Mouse (Mus musculus): Measurements from ENCODE around the gene Saal1. TPM values are rescaled to one million over a fixed set of nuclear protein-coding genes. Genes with fewer than 3 reads are reported as not detected.

The Saal1 gene
- polyA plus RNA-seq, 1 experiment from 2014 or later: 14.2 TPM

GRCm38 (mm10) chr7:46738561-46739460 is 28.3 kb upstream of the Saal1 start:
- Histone ChIP-seq H3K9ac (ENCODE audit: low read length) (no peak overlapping the region), H3K36me3 (ENCODE audit: control insufficient read depth, insufficient read depth, low read length) (no peaks in the 10 kb centered on the region), H3K4me2 (ENCODE audit: low read length) (no peak overlapping the region), H3K9me3 (ENCODE audit: control insufficient read depth, low read length) (no peaks in the 10 kb centered on the region), H3K4me1 (ENCODE audit: control insufficient read depth in 2 of 2, insufficient read depth in 2 of 2, low read length in 2 of 2) (no peaks in the 10 kb centered on the region), H3K4me3 (ENCODE audit: control insufficient read depth in 1 of 2, insufficient read depth in 1 of 2, low read depth in 1 of 2, low read length in 2 of 2) (no peak overlapping the region), H3K27me3 (ENCODE audit: control insufficient read depth, insufficient read depth, low read length) (no peaks in the 10 kb centered on the region), H3K27ac (replicated peaks in 1 of 2; ENCODE audit: control insufficient read depth in 1 of 2, insufficient read depth in 1 of 2, low read depth in 2 of 2, low read length in 2 of 2) (no peak overlapping the region)
- WGBS: 72% methylated on average over 12 of the region's 12 CpGs
- no peak for ATAC-seq (ENCODE audit: insufficient number of reproducible peaks, insufficient read depth, low FRiP score, low read depth)

- Histone ChIP-seq H3K4me3 (ENCODE audit: control insufficient read depth in 1 of 2, insufficient read depth in 1 of 2, low read depth in 1 of 2, low read length in 2 of 2) (no peak overlapping the region), H3K36me3 (ENCODE audit: control insufficient read depth, insufficient read depth, low read length) (no peaks in the 10 kb centered on the region), H3K9ac (ENCODE audit: low read length) (no peak overlapping the region), H3K4me2 (ENCODE audit: low read length) (no peak overlapping the region), H3K27ac (replicated peaks in 1 of 2; ENCODE audit: control insufficient read depth in 1 of 2, insufficient read depth in 1 of 2, low read depth in 2 of 2, low read length in 2 of 2) (no peak overlapping the region), H3K4me1 (ENCODE audit: control insufficient read depth in 2 of 2, insufficient read depth in 2 of 2, low read length in 2 of 2) (no peaks in the 10 kb centered on the region), H3K9me3 (ENCODE audit: control insufficient read depth, low read length) (no peaks in the 10 kb centered on the region), H3K27me3 (ENCODE audit: control insufficient read depth, insufficient read depth, low read length) (no peaks in the 10 kb centered on the region)
- ATAC-seq (ENCODE audit: insufficient number of reproducible peaks, insufficient read depth, low FRiP score, low read depth): no peak
- 48% methylated on average over 2 of the region's 2 CpGs for WGBS
Observed at GRCm38 (mm10) chr7:46734983-46735382, 24.5 kb upstream of the Saal1 start.

- 83% methylated on average over 4 of the region's 4 CpGs for WGBS
- no peak within 1 kb of the TSS for H3K4me2 ChIP-seq (ENCODE audit: low read length)
Observed at GRCm38 (mm10) chr7:46732458-46732857, 22.0 kb upstream of the Saal1 start, which contains the start of gene Saa4. TSS of gene Saa4 (minus strand) at chr7:46732603.

GRCm38 (mm10) chr7:46727584-46727983 is 17.1 kb upstream of the Saal1 start:
- no peak overlapping the region for H3K4me2 ChIP-seq (ENCODE audit: low read length)
- no peak for ATAC-seq (ENCODE audit: insufficient number of reproducible peaks, insufficient read depth, low FRiP score, low read depth)
- 67% methylated on average over 1 of the region's 1 CpGs for WGBS

More at GRCm38 (mm10) chr7:46732458-46732857, 22.0 kb upstream of the Saal1 start, which contains the start of gene Saa4:
- no peak within 1 kb of the TSS for H3K9ac ChIP-seq (ENCODE audit: low read length)
- ATAC-seq (ENCODE audit: insufficient number of reproducible peaks, insufficient read depth, low FRiP score, low read depth): no peak
- H3K27me3 ChIP-seq (ENCODE audit: control insufficient read depth, insufficient read depth, low read length): no peaks in the 10 kb centered on the region
- H3K36me3 ChIP-seq (ENCODE audit: control insufficient read depth, insufficient read depth, low read length): no peaks in the 10 kb centered on the region
- no peak within 1 kb of the TSS for H3K4me3 ChIP-seq (ENCODE audit: control insufficient read depth in 1 of 2, insufficient read depth in 1 of 2, low read depth in 1 of 2, low read length in 2 of 2)
- H3K9me3 ChIP-seq (ENCODE audit: control insufficient read depth, low read length): no peaks in the 10 kb centered on the region
- H3K27ac ChIP-seq (replicated peaks in 1 of 2; ENCODE audit: control insufficient read depth in 1 of 2, insufficient read depth in 1 of 2, low read depth in 2 of 2, low read length in 2 of 2): no peak within 1 kb of the TSS
- H3K4me1 ChIP-seq (ENCODE audit: control insufficient read depth in 2 of 2, insufficient read depth in 2 of 2, low read length in 2 of 2): no peaks in the 10 kb centered on the region

GRCm38 (mm10) chr7:46724396-46724795 is 13.9 kb upstream of the Saal1 start:
- Histone ChIP-seq H3K9me3 (ENCODE audit: control insufficient read depth, low read length) (no peaks in the 10 kb centered on the region), H3K4me2 (ENCODE audit: low read length) (no peak overlapping the region), H3K9ac (ENCODE audit: low read length) (no peak overlapping the region), H3K36me3 (ENCODE audit: control insufficient read depth, insufficient read depth, low read length) (no peaks in the 10 kb centered on the region), H3K27ac (replicated peaks in 1 of 2; ENCODE audit: control insufficient read depth in 1 of 2, insufficient read depth in 1 of 2, low read depth in 2 of 2, low read length in 2 of 2) (no peak overlapping the region), H3K4me1 (ENCODE audit: control insufficient read depth in 2 of 2, insufficient read depth in 2 of 2, low read length in 2 of 2) (no peaks in the 10 kb centered on the region), H3K4me3 (ENCODE audit: control insufficient read depth in 1 of 2, insufficient read depth in 1 of 2, low read depth in 1 of 2, low read length in 2 of 2) (no peak overlapping the region), H3K27me3 (ENCODE audit: control insufficient read depth, insufficient read depth, low read length) (no peaks in the 10 kb centered on the region)
- ATAC-seq (ENCODE audit: insufficient number of reproducible peaks, insufficient read depth, low FRiP score, low read depth): no peak
- 79% methylated on average over 5 of the region's 5 CpGs for WGBS

More at GRCm38 (mm10) chr7:46727584-46727983, 17.1 kb upstream of the Saal1 start:
- Histone ChIP-seq H3K36me3 (ENCODE audit: control insufficient read depth, insufficient read depth, low read length) (no peaks in the 10 kb centered on the region), H3K27ac (replicated peaks in 1 of 2; ENCODE audit: control insufficient read depth in 1 of 2, insufficient read depth in 1 of 2, low read depth in 2 of 2, low read length in 2 of 2) (no peak overlapping the region), H3K9ac (ENCODE audit: low read length) (no peak overlapping the region), H3K4me1 (ENCODE audit: control insufficient read depth in 2 of 2, insufficient read depth in 2 of 2, low read length in 2 of 2) (no peaks in the 10 kb centered on the region), H3K4me3 (ENCODE audit: control insufficient read depth in 1 of 2, insufficient read depth in 1 of 2, low read depth in 1 of 2, low read length in 2 of 2) (no peak overlapping the region), H3K27me3 (ENCODE audit: control insufficient read depth, insufficient read depth, low read length) (no peaks in the 10 kb centered on the region), H3K9me3 (ENCODE audit: control insufficient read depth, low read length) (no peaks in the 10 kb centered on the region)

- no peak for ATAC-seq (ENCODE audit: insufficient number of reproducible peaks, insufficient read depth, low FRiP score, low read depth)
- Histone ChIP-seq H3K4me1 (ENCODE audit: control insufficient read depth in 2 of 2, insufficient read depth in 2 of 2, low read length in 2 of 2) (no peaks in the 10 kb centered on the region), H3K9ac (ENCODE audit: low read length) (no peak overlapping the region), H3K9me3 (ENCODE audit: control insufficient read depth, low read length) (no peaks in the 10 kb centered on the region), H3K4me3 (ENCODE audit: control insufficient read depth in 1 of 2, insufficient read depth in 1 of 2, low read depth in 1 of 2, low read length in 2 of 2) (no peak overlapping the region), H3K27me3 (ENCODE audit: control insufficient read depth, insufficient read depth, low read length) (no peaks in the 10 kb centered on the region), H3K27ac (replicated peaks in 1 of 2; ENCODE audit: control insufficient read depth in 1 of 2, insufficient read depth in 1 of 2, low read depth in 2 of 2, low read length in 2 of 2) (no peak overlapping the region), H3K36me3 (ENCODE audit: control insufficient read depth, insufficient read depth, low read length) (no peaks in the 10 kb centered on the region), H3K4me2 (ENCODE audit: low read length) (no peak overlapping the region)
- 73% methylated on average over 3 of the region's 3 CpGs for WGBS
Observed at GRCm38 (mm10) chr7:46723849-46724248, 13.4 kb upstream of the Saal1 start.

GRCm38 (mm10) chr7:46723354-46723753 is 12.9 kb upstream of the Saal1 start:
- Histone ChIP-seq H3K27me3 (ENCODE audit: control insufficient read depth, insufficient read depth, low read length) (no peaks in the 10 kb centered on the region), H3K27ac (replicated peaks in 1 of 2; ENCODE audit: control insufficient read depth in 1 of 2, insufficient read depth in 1 of 2, low read depth in 2 of 2, low read length in 2 of 2) (no peak overlapping the region), H3K4me1 (ENCODE audit: control insufficient read depth in 2 of 2, insufficient read depth in 2 of 2, low read length in 2 of 2) (no peaks in the 10 kb centered on the region), H3K9me3 (ENCODE audit: control insufficient read depth, low read length) (no peaks in the 10 kb centered on the region), H3K4me2 (ENCODE audit: low read length) (no peak overlapping the region), H3K36me3 (ENCODE audit: control insufficient read depth, insufficient read depth, low read length) (no peaks in the 10 kb centered on the region), H3K9ac (ENCODE audit: low read length) (no peak overlapping the region), H3K4me3 (ENCODE audit: control insufficient read depth in 1 of 2, insufficient read depth in 1 of 2, low read depth in 1 of 2, low read length in 2 of 2) (no peak overlapping the region)
- WGBS: 88% methylated on average over 6 of the region's 6 CpGs
- no peak for ATAC-seq (ENCODE audit: insufficient number of reproducible peaks, insufficient read depth, low FRiP score, low read depth)
